17 mouse cellular contexts compared by ENCODE assay signal in the genomic region with DNA sequence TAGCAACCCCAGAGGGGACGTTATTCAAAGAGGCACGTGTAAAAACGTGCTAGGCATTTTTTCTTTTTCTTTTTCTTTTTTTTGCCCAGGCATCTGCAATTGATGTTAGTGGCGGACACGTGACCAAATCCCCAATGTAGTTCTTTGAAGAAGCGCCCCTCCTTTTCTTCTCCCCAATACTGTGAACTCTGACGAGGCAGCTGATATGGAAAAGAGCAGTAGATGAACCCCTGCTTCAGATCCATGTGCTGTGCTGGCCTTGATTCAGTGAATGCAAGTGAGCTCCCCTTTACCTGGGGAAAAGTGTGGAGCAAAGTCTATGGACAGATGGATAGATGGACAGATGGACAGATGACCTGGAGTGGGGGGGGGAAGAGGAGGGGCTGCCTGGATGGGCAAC.
"Had no signal": no experiment of that assay in that cellular context is flagged by ENCODE, and none has a peak within 500 bp of the region (broad histone marks: within the 10 kb centered on the region; RNA-seq: fewer than 3 reads in every experiment).

No protein-coding gene starts in this region.

- H3K36me3 ChIP-seq: midbrain, embryonic 12.5 days; neural tube, embryonic 13.5 days; neural tube, embryonic 15.5 days had no signal

- H3K4me2 ChIP-seq: lung, embryonic 14.5 days; midbrain, embryonic 12.5 days; neural tube, embryonic 13.5 days; neural tube, embryonic 15.5 days had no signal

- DNase-seq: lung, adult 18-20 months; lung, embryonic 14.5 days; lung, postnatal 10 days; lung, postnatal 4 days; retina, postnatal 1 day; right cerebral cortex, adult 18-20 months; right cerebral cortex, postnatal 25 days; right cerebral cortex, postnatal 4 days; spleen, adult 18-20 months; thymus, adult 18-20 months; thymus, postnatal 14 days; thymus, postnatal 36 days had no signal

- H3K27me3 ChIP-seq: neural tube, embryonic 13.5 days; neural tube, embryonic 15.5 days had no signal

- H3K9ac ChIP-seq: liver, embryonic 14.5 days; lung, embryonic 14.5 days; midbrain, embryonic 12.5 days; neural tube, embryonic 13.5 days; neural tube, embryonic 15.5 days had no signal

- H3K4me3 ChIP-seq: midbrain, embryonic 12.5 days; myocyte; neural tube, embryonic 13.5 days; neural tube, embryonic 15.5 days had no signal

- H3K9me3 ChIP-seq: midbrain, embryonic 12.5 days; neural tube, embryonic 13.5 days; neural tube, embryonic 15.5 days had no signal

- H3K4me1 ChIP-seq: neural tube, embryonic 13.5 days; neural tube, embryonic 15.5 days had no signal

- H3K27ac ChIP-seq: liver, embryonic 14.5 days; midbrain, embryonic 12.5 days; neural tube, embryonic 13.5 days; neural tube, embryonic 15.5 days had no signal
